Mouse (Mus musculus) cortical plate, adult 2 months (tissue): Measurements from ENCODE around the gene Rwdd2a.
"Not testable (repeated sequence)": the region's sequence is repeated elsewhere in the genome, so short reads cannot be mapped to it uniquely, and the experiment has no call there.

Experiments used
- CTCF ChIP-seq: fragments of 200-500 bp; IDR thresholded peaks from 2 replicates; pipeline ENCODE4 v1.5.1; 2011; ENCODE audit warnings: mild to moderate bottlenecking, control low read depth, low read length; ENCODE audit not compliant: insufficient read depth; ENCODE audit errors: extremely low read depth
- POLR2A ChIP-seq: fragments of 200-500 bp; IDR thresholded peaks from 2 replicates; pipeline ENCODE4 v1.6.1; 2011; ENCODE audit warnings: mild to moderate bottlenecking, low read length, control low read depth; ENCODE audit not compliant: insufficient read depth; ENCODE audit errors: extremely low read depth

DNA sequence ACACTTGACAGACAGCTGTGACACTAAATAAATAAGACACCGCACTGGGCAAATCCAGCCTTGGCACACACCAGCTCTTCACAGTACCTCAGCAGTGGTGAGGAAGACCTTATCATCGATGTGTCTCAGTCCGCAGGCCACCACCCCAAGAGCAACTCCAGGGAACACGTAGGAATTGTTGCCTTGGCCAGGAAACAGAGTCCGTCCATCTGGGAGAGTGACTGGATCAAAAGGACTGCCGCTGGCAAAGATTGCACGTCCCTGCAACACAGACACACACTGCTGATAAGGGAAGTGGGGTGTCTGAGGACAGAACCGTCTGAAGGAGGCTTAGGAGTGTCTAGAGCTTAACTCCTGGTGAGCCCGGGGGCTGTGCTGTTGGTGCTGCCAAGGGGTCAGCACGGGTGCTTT, 22.6 kb downstream of the Rwdd2a start:
- not testable (repeated sequence) for TF ChIP-seq CTCF, POLR2A
